Mouse (Mus musculus): ENCODE measurements around the gene Ppp1r1b. TPM values are rescaled to one million over a fixed set of nuclear protein-coding genes. Genes with fewer than 3 reads are reported as not detected.

Ppp1r1b gene
- total and polyA plus RNA-seq, 3 experiments = 2.6 to 16.2 (median 5.3) TPM

GRCm38 (mm10) chr11:98383261-98384030 is 35.2 kb downstream of the Ppp1r1b start, which contains the start of gene Tcap:
Gene Tcap (plus strand): TSS chr11:98383811.
- Histone ChIP-seq H3K27ac (peak within 1 kb of the TSS; percentile 95), H3K27me3 (ENCODE audit: control insufficient read depth, insufficient read depth, low read length) (no peaks in the 10 kb centered on the region; the same call in 1 of the 2 replicates), H3K9ac (ENCODE audit: low read depth, low read length) (peak within 1 kb of the TSS; percentile 93), H3K79me2 (replicated peaks; ENCODE audit: control insufficient read depth, insufficient read depth, low read length) (no peaks in the 10 kb centered on the region), H3K36me3 (ENCODE audit: control insufficient read depth, insufficient read depth, low read length) (no peaks in the 10 kb centered on the region), H3K4me3 (peak within 1 kb of the TSS; percentile 55), H3K4me1 (ENCODE audit: control insufficient read depth, insufficient read depth, low read length) (peaks cover 1% of the 10 kb centered on the region; the same call in 1 of the 2 replicates)
- 48% methylated on average over 14 of the region's 14 CpGs for WGBS
- peak; percentile 70 to 80 for DNase-seq
- intact Hi-C loops (cut with DNase I) = no loop called here
- TF ChIP-seq POLR2A (IDR thresholded peaks at IDR 0.05; ENCODE audit: insufficient read depth, low read depth, low read length) (peak; percentile 99), EP300 (IDR thresholded peaks at IDR 0.05; ENCODE audit: insufficient read depth, low read depth, low read length) (peak; percentile 95), CTCF (IDR thresholded peaks at IDR 0.05) (no peak)

GRCm38 (mm10) chr11:98384216-98384615 is 36.0 kb downstream of the Ppp1r1b start:
- intact Hi-C loops (cut with DNase I) = no loop called here
- Histone ChIP-seq H3K4me1 (ENCODE audit: control insufficient read depth, insufficient read depth, low read length) (peaks cover under 1% of the 10 kb centered on the region; the same call in 1 of the 2 replicates), H3K4me3 (peak overlapping the region; percentile 55), H3K36me3 (ENCODE audit: control insufficient read depth, insufficient read depth, low read length) (no peaks in the 10 kb centered on the region), H3K79me2 (replicated peaks; ENCODE audit: control insufficient read depth, insufficient read depth, low read length) (no peaks in the 10 kb centered on the region), H3K27me3 (ENCODE audit: control insufficient read depth, insufficient read depth, low read length) (no peaks in the 10 kb centered on the region; the same call in 1 of the 2 replicates), H3K27ac (peak overlapping the region; percentile 95), H3K9ac (ENCODE audit: low read depth, low read length) (peak overlapping the region; percentile 93)
- TF ChIP-seq EP300 (IDR thresholded peaks at IDR 0.05; ENCODE audit: insufficient read depth, low read depth, low read length) = no peak; the same call in 1 of the 2 replicates
- no peak; the same call in 1 of the 2 replicates for TF ChIP-seq POLR2A (IDR thresholded peaks at IDR 0.05; ENCODE audit: insufficient read depth, low read depth, low read length)
- no peak for TF ChIP-seq CTCF (IDR thresholded peaks at IDR 0.05)
- DNase-seq = no peak
- 61% methylated on average over 20 of the region's 20 CpGs for WGBS

DNA sequence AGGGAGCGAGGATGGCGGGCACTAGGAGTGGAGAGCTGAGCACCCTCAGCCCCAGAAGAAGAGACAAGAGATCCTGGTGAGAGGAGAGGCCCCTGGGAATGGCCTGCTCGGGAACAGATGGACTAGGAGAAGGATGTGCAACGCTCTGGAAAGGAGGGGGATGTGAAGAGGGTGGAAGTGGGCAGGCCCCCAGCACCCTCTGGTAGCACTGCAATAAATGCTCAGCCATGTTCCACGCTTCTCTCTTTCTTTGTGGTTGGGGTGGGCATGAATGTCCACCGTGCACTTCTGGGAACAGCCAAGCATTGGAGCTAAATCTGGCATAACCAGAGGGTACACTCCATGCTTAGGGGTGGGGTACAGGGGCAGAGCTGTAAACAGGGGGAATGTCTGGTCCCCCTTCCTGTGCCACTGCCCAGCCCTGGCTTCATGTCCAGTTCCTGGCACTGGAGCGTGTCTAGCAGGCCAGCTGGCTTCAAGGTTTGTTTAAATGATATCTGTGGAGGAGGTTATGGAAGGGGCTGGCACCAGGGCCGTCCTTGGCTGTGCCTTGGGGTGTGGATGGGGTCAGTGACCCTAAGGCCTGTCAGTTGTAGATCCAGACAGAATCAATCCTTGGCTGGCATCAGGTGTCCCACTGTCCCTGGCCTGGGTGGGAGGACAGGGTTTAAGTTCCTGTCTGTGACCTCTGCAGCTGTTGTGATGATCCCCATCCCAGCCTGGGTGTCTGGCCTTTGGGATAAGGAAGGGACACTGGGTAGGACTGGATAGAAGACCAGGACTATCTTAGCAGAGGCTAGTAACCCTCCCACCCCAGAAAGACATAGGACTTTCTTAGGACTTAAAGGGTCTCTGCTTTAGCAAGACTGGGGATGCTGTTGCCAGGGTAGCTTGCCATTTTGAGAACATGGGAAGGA is 36.8 kb downstream of the Ppp1r1b start:
- Histone ChIP-seq H3K27ac (peak overlapping the region; percentile 95), H3K9ac (ENCODE audit: low read depth, low read length) (peak overlapping the region; percentile 93), H3K4me3 (peak overlapping the region; percentile 55), H3K36me3 (ENCODE audit: control insufficient read depth, insufficient read depth, low read length) (no peaks in the 10 kb centered on the region), H3K79me2 (replicated peaks; ENCODE audit: control insufficient read depth, insufficient read depth, low read length) (no peaks in the 10 kb centered on the region), H3K4me1 (ENCODE audit: control insufficient read depth, insufficient read depth, low read length) (no peaks in the 10 kb centered on the region), H3K27me3 (ENCODE audit: control insufficient read depth, insufficient read depth, low read length) (no peaks in the 10 kb centered on the region; the same call in 1 of the 2 replicates)
- TF ChIP-seq POLR2A (IDR thresholded peaks at IDR 0.05; ENCODE audit: insufficient read depth, low read depth, low read length) (peak; percentile 67), EP300 (IDR thresholded peaks at IDR 0.05; ENCODE audit: insufficient read depth, low read depth, low read length) (peak; percentile 2), CTCF (IDR thresholded peaks at IDR 0.05) (no peak)
- intact Hi-C loops (cut with DNase I) = no loop called here
- WGBS = 45% methylated on average over 8 of the region's 8 CpGs
- peak; percentile 62 to 66 for DNase-seq

DNA sequence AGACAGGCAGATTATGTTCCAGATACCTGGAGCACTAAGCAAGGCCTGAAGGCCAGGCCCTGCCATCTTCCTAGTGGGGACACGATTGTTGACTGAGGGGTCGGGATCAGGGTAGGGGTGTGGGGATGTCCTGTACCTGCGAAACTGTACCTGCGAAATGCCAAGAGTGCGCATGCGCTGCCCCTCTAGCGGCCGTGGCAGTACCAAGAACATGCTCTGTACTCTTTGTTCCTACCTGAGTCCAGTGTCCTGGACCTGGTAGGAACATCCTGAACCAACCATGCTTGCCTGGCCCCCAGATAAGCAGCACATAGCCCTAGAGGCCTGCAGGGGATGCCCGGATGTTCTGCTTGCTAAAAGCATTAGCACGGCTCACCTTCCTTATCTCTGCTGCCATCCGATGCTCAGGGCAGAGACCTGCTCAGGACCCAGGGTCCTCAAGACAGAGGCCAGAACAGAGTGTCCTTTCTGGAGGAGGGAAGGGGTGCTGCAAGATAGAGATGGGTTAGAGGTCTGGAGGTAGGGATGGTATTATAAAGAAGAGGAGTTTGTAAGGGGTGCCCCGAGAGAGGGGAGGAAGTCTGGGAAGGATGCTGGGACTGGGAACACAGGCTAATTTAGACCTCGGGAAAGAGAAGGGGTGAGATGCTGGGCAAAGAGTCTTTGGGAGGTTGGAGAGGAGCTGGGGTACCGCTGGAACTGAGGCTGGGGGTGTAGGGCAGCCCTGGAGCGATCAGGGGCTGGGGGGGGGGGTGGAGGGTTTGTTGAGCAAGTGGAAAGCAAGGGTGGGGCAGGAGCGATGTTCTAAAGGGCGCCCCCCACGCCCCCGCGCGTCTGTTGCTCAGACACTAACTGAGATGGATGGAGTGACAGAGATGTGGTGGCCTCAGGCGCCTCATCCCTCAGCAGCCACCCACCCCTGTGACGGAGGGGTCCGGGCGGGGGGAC is 37.7 kb downstream of the Ppp1r1b start, which contains the start of gene Pnmt:
Gene Pnmt (plus strand): TSS at position 813 of the 948 bp plus-strand sequence.
- intact Hi-C loops (cut with DNase I) = no loop called here
- H3K27me3 ChIP-seq (ENCODE audit: control insufficient read depth, insufficient read depth, low read length) = no peaks in the 10 kb centered on the region; the same call in 1 of the 2 replicates
- H3K79me2 ChIP-seq (replicated peaks; ENCODE audit: control insufficient read depth, insufficient read depth, low read length) = no peaks in the 10 kb centered on the region
- no peaks in the 10 kb centered on the region for H3K4me1 ChIP-seq (ENCODE audit: control insufficient read depth, insufficient read depth, low read length)
- peak within 1 kb of the TSS; percentile 93 for H3K9ac ChIP-seq (ENCODE audit: low read depth, low read length)
- no peaks in the 10 kb centered on the region for H3K36me3 ChIP-seq (ENCODE audit: control insufficient read depth, insufficient read depth, low read length)
- 42% methylated on average over 25 of the region's 25 CpGs for WGBS
- peak within 1 kb of the TSS; percentile 95 for H3K27ac ChIP-seq
- TF ChIP-seq EP300 (IDR thresholded peaks at IDR 0.05; ENCODE audit: insufficient read depth, low read depth, low read length) (peak; percentile 95), CTCF (IDR thresholded peaks at IDR 0.05) (peak; percentile 15; the same call in 1 of the 2 replicates), POLR2A (IDR thresholded peaks at IDR 0.05; ENCODE audit: insufficient read depth, low read depth, low read length) (peak; percentile 71)
- no peak within 1 kb of the TSS for H3K4me3 ChIP-seq
- DNase-seq = peak; percentile 49 to 56

DNA sequence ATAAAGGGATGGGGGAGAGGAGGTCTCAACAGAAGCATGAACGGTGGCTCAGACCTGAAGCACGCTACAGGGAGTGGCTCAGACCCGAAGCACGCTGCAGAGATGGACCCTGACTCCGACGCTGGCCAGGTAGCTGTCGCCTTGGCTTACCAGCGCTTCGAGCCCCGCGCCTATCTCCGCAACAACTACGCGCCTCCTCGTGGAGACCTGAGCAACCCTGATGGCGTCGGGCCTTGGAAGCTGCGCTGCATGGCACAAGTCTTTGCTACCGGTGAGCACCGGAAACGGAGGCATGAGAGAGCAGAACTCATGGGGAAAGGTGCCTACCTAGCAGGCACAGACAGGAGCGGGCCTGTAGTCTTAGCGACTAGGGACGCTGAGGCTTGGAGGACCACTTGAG is 38.4 kb downstream of the Ppp1r1b start:
- no peak for DNase-seq
- Histone ChIP-seq H3K36me3 (ENCODE audit: control insufficient read depth, insufficient read depth, low read length) (no peaks in the 10 kb centered on the region), H3K79me2 (replicated peaks; ENCODE audit: control insufficient read depth, insufficient read depth, low read length) (no peaks in the 10 kb centered on the region), H3K27ac (no peak overlapping the region), H3K4me3 (no peak overlapping the region), H3K9ac (ENCODE audit: low read depth, low read length) (no peak overlapping the region), H3K4me1 (ENCODE audit: control insufficient read depth, insufficient read depth, low read length) (no peaks in the 10 kb centered on the region), H3K27me3 (ENCODE audit: control insufficient read depth, insufficient read depth, low read length) (no peaks in the 10 kb centered on the region; the same call in 1 of the 2 replicates)
- 20% methylated on average over 24 of the region's 24 CpGs for WGBS
- intact Hi-C loops (cut with DNase I) = no loop called here
- TF ChIP-seq CTCF (IDR thresholded peaks at IDR 0.05) = no peak
- TF ChIP-seq POLR2A (IDR thresholded peaks at IDR 0.05; ENCODE audit: insufficient read depth, low read depth, low read length) = peak; percentile 50; the same call in 1 of the 2 replicates
- TF ChIP-seq EP300 (IDR thresholded peaks at IDR 0.05; ENCODE audit: insufficient read depth, low read depth, low read length) = 0 out of 2 replicates have a peak, but pooled peaks have one; percentile 4

Measured in heart, adult 2 months (tissue).